Mouse (Mus musculus) thymus, postnatal 25 days (tissue): Measurements from ENCODE around the gene Sbno2.

Experiments
- DNase-seq: peaks from one replicate; pipeline ENCODE4 v3.0.0; 2022

The Sbno2 gene

GRCm38 (mm10) chr10:80105460-80105859, at the start of gene Sbno2:
Gene Sbno2, minus strand, starts transcription at chr10:80105571.
- DNase-seq: no peak

GRCm38 (mm10) chr10:80154384-80154783, 49.0 kb upstream of the Sbno2 start:
- no peak for DNase-seq

- DNase-seq: no peak
Observed at GRCm38 (mm10) chr10:80153713-80154112, 48.3 kb upstream of the Sbno2 start.

- peak; percentile 30 for DNase-seq
Observed at GRCm38 (mm10) chr10:80152873-80153260, 47.5 kb upstream of the Sbno2 start.

- DNase-seq: peak; percentile 45
Observed at GRCm38 (mm10) chr10:80152071-80152872, 46.9 kb upstream of the Sbno2 start.

- peak; percentile 79 for DNase-seq
Observed at GRCm38 (mm10) chr10:80151211-80152034, 46.1 kb upstream of the Sbno2 start.

GRCm38 (mm10) chr10:80150226-80151210, 45.1 kb upstream of the Sbno2 start:
- DNase-seq: peak; percentile 87

- DNase-seq: peak; percentile 97
Observed at GRCm38 (mm10) chr10:80149291-80150225, 44.2 kb upstream of the Sbno2 start.

- peak; percentile 97 for DNase-seq
Observed at GRCm38 (mm10) chr10:80148610-80149290, 43.4 kb upstream of the Sbno2 start.

- peak; percentile 82 for DNase-seq
Observed at GRCm38 (mm10) chr10:80147719-80148601, 42.6 kb upstream of the Sbno2 start, which contains the start of gene Midn. Gene Midn, plus strand, starts transcription at chr10:80148272.

- no peak for DNase-seq
Observed at GRCm38 (mm10) chr10:80147146-80147718, 41.9 kb upstream of the Sbno2 start.

GRCm38 (mm10) chr10:80146568-80147011, 41.2 kb upstream of the Sbno2 start:
- no peak for DNase-seq

GRCm38 (mm10) chr10:80145896-80146295, 40.5 kb upstream of the Sbno2 start:
- no peak for DNase-seq

GRCm38 (mm10) chr10:80144864-80145838, 39.8 kb upstream of the Sbno2 start:
- peak; percentile 80 for DNase-seq

GRCm38 (mm10) chr10:80144159-80144558, 38.8 kb upstream of the Sbno2 start:
- no peak for DNase-seq

- no peak for DNase-seq
Observed at GRCm38 (mm10) chr10:80143664-80144063, 38.3 kb upstream of the Sbno2 start.

GRCm38 (mm10) chr10:80142530-80142925, 37.2 kb upstream of the Sbno2 start:
- DNase-seq: no peak
